Mouse (Mus musculus): ENCODE results near the gene Mfsd2a.

DNA sequence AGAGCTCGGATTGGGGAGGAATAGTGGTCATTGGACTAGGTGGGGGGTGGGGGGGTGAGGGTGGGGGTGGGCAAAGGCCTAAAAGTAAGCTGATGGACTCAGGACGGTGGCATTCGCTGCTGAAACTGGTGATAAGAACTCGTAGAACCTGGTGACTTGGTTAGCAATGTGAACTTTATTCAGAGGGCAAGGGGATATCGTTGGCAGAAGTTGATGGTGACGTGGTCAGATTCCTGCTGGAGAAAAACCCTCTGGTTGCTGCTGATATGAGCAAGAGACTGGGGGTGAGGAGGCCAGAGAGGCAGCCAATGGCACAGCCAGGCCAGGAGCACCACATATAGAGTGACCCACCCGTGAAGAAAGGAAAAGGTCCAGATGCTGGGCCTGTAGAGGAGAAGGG is 20.2 kb upstream of the Mfsd2a start:
- TF ChIP-seq CTCF (IDR thresholded peaks at IDR 0.05; ENCODE audit: insufficient read depth, low read length) (no peak), POLR2A (IDR thresholded peaks at IDR 0.05; ENCODE audit: borderline replicate concordance, extremely low read depth, low read depth, low read length) (no peak)

Measured in lung, adult 2 months (tissue).